Mouse (Mus musculus) liver, postnatal 0 days (tissue): Measurements from ENCODE around the gene Mtrex.

ENCODE experiments used
- CTCF ChIP-seq: sonication (generic); IDR thresholded peaks from 2 replicates; pipeline ENCODE4 v1.5.1; 2016; ENCODE audit warnings: antibody characterized with exemption, low read depth
- EP300 ChIP-seq: IDR thresholded peaks from 2 replicates; pipeline ENCODE4 v1.6.1; 2016; ENCODE audit warnings: antibody characterized with exemption, low read depth, mild to moderate bottlenecking

DNA sequence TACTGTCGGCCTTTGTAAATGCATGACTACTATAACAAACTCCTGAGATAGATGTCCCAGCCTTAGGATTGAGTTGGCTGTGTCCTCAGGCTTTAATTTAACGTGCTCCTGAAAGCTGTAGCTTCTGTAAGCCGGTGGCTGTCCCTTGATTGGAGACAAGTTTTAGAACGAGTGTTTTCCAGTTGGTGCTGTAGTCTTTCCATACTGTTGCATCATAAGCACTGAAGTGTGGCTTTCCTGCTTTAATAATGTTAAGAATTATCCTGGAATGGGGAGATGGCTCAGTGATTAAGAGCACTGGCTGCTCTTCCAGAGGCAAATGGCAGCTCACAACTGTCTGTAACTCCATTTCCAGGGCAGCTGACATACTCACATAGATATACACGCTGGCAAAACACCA, 40.1 kb upstream of the Mtrex start:
- no peak for TF ChIP-seq CTCF
- no peak for TF ChIP-seq EP300
